ENCODE assay signal across 8 mouse cellular contexts in the genomic region with DNA sequence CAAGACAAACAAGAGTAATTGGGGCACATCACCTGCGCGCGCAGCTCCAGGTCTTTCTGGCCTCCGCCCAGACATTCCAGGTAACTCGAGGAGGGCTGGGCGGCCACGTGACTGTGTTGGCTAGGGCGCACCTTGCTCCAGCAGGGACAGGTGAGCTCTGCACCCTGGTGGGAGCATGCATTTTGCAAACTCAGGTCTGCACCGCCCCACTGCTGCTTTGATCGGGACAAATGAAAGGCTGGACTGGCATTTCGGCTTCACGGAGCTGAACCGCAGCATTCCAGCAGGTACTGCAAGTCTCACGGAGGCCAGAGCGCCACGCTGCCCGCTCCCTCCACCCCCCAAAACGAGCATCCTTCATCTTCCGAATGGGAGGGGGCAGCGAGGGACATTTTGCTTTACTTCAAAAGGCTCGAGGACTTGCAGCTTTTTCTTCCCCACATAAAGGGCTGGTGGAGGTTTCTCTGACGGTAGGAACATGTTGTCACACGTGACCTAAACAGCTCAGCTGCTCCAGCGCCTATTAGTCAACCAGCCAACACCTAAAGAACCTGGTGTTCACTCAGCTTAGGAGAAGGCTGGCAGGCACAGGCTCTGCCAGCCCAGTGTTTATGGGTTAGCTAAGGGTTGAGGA. TPM values are rescaled to one million over a fixed set of nuclear protein-coding genes. Genes with fewer than 3 reads are reported as not detected.
A peak's percentile ranks its signal among the peaks of the same experiment; 100 is the strongest.
DNase-seq lines count a peak whose midpoint lies in the region; ATAC-seq and TF ChIP-seq lines count a peak whose summit lies in the region.

A gene (minus strand): TSS at position 320 of the 634 bp plus-strand sequence.

- H3K9ac ChIP-seq in heart, embryonic 12.5 days = peak within 1 kb of the TSS; percentile 54
- 0 out of 2 replicates have a peak within 1 kb of the TSS, but pooled peaks have one; percentile 15 for H3K9ac ChIP-seq in embryonic facial prominence, embryonic 15.5 days

- TF ChIP-seq CTCF in left cerebral cortex, adult 2 months (IDR thresholded peaks at IDR 0.05) = no peak; the same call in 1 of the 2 replicates

- no peak within 1 kb of the TSS for H3K27ac ChIP-seq in heart, embryonic 12.5 days (ENCODE audit: poor library complexity, severe bottlenecking)
- peak within 1 kb of the TSS; percentile 85 for H3K27ac ChIP-seq in embryonic facial prominence, embryonic 15.5 days (replicated peaks)
- peak within 1 kb of the TSS; percentile 85 for H3K27ac ChIP-seq in left cerebral cortex, adult 2 months

- H3K36me3 ChIP-seq in heart, embryonic 12.5 days = no peaks in the 10 kb centered on the region
- no peaks in the 10 kb centered on the region for H3K36me3 ChIP-seq in embryonic facial prominence, embryonic 15.5 days

- H3K4me2 ChIP-seq in heart, embryonic 12.5 days = peak within 1 kb of the TSS; percentile 86
- peak within 1 kb of the TSS; percentile 60 for H3K4me2 ChIP-seq in embryonic facial prominence, embryonic 15.5 days (replicated peaks)

- peak within 1 kb of the TSS; percentile 46 for H3K4me3 ChIP-seq in heart, embryonic 12.5 days
- H3K4me3 ChIP-seq in embryonic facial prominence, embryonic 15.5 days (replicated peaks) = peak within 1 kb of the TSS; percentile 40
- H3K4me3 ChIP-seq in left cerebral cortex, adult 2 months = peak within 1 kb of the TSS; percentile 59

- no peak for ATAC-seq in heart, embryonic 12.5 days (ENCODE audit: insufficient number of reproducible peaks, low FRiP score)
- peak; percentile 88 for ATAC-seq in embryonic facial prominence, embryonic 15.5 days (ENCODE audit: insufficient number of reproducible peaks, low FRiP score, low TSS enrichment, low read depth)

- WGBS in heart, embryonic 12.5 days = 4% methylated on average over 24 of the region's 24 CpGs
- 3% methylated on average over 24 of the region's 24 CpGs for WGBS in embryonic facial prominence, embryonic 15.5 days

- DNase-seq in heart, adult 9 months (ENCODE audit: low spot score in 2 of 2) = no peak
- DNase-seq in induced T-regulatory cell, adult 2 months (ENCODE audit: low read depth) = peak; percentile 76
- peak; percentile 51 to 62 for DNase-seq in left cerebral cortex, adult 2 months (ENCODE audit: extremely low spot score in 1 of 2, low spot score in 2 of 2)
- DNase-seq in lung, postnatal 36 days = peak; percentile 96
- peak; percentile 13 for DNase-seq in retina, adult 2 months (ENCODE audit: low read depth, low spot score)
- DNase-seq in urinary bladder, postnatal 25 days (ENCODE audit: low spot score) = peak; percentile 69

- peaks cover 29% of the 10 kb centered on the region for H3K4me1 ChIP-seq in heart, embryonic 12.5 days (replicated peaks)
- peaks cover 35% of the 10 kb centered on the region for H3K4me1 ChIP-seq in embryonic facial prominence, embryonic 15.5 days

- no peaks in the 10 kb centered on the region for H3K9me3 ChIP-seq in heart, embryonic 12.5 days (replicated peaks)
- H3K9me3 ChIP-seq in embryonic facial prominence, embryonic 15.5 days (replicated peaks) = no peaks in the 10 kb centered on the region

- intact Hi-C loops in left cerebral cortex, adult 2 months (cut with DNase I) = loop anchor here (2.0 to 5.0 kb wide), 3 partner anchors 45 to 98 kb away; no protein-coding TSS in a partner anchor

- peaks cover 34% of the 10 kb centered on the region for H3K27me3 ChIP-seq in heart, embryonic 12.5 days (replicated peaks)
- no peaks in the 10 kb centered on the region for H3K27me3 ChIP-seq in embryonic facial prominence, embryonic 15.5 days

RNA-seq across cellular contexts. Expression of the gene that starts here (rescaled TPM):
- 1.5 and 1.8 TPM in 2 replicates for polyA plus RNA-seq in heart, embryonic 12.5 days (2016; fragmentation: Nextera tagmentation; extraction: Ambion mirVana)
- polyA plus RNA-seq in embryonic facial prominence, embryonic 15.5 days (2015; fragmentation: Nextera tagmentation; extraction: Ambion mirVana) = 5.4 and 6.8 TPM in 2 replicates
- total RNA-seq in left cerebral cortex, adult 2 months (2021) = 1 to 10 TPM; 3.5 to 3.7 TPM

Comparison
In these comparisons a context has a peak if more than half of its experiments do, and no peak if none do; other contexts are left out.
1. DNase-seq: peak in induced T-regulatory cell, adult 2 months (single experiment), left cerebral cortex, adult 2 months (2 of 2), lung, postnatal 36 days (single experiment), retina, adult 2 months (single experiment) and urinary bladder, postnatal 25 days (single experiment); none in heart, adult 9 months (0 of 2).
2. Peak in every context shown above with its lines, with median percentiles within 50 percentile points of each other: H3K4me3 ChIP-seq.